In genomic region chr10:24167978-24168583, GRCm38 (mm10) we compare ENCODE assay signal across 19 mouse cellular contexts. TPM values are rescaled to one million over a fixed set of nuclear protein-coding genes. Genes with fewer than 3 reads are reported as not detected.
DNase-seq lines count a peak whose midpoint lies in the region; ATAC-seq lines count a peak whose summit lies in the region.
"Had no signal": no experiment of that assay in that cellular context is flagged by ENCODE, and none has a peak within 500 bp of the region (broad histone marks: within the 10 kb centered on the region; RNA-seq: fewer than 3 reads in every experiment).

No protein-coding gene starts in this region.

- no peaks in the 10 kb centered on the region for H3K36me3 ChIP-seq in embryonic facial prominence, embryonic 11.5 days (replicated peaks; ENCODE audit: control insufficient read depth, insufficient read depth, low read depth, low read length)
- no peaks in the 10 kb centered on the region for H3K36me3 ChIP-seq in embryonic facial prominence, embryonic 10.5 days (replicated peaks)
- no peaks in the 10 kb centered on the region for H3K36me3 ChIP-seq in midbrain, embryonic 15.5 days (replicated peaks)
- H3K36me3 ChIP-seq in midbrain, embryonic 13.5 days: no peaks in the 10 kb centered on the region
- H3K36me3 ChIP-seq in erythroblast, embryonic 14.5 days (ENCODE audit: control insufficient read depth): peaks cover 6% of the 10 kb centered on the region; the same call in 1 of the 2 replicates
- H3K36me3 ChIP-seq: forebrain, embryonic 12.5 days; heart, embryonic 15.5 days had no signal

- no peak overlapping the region for H3K4me2 ChIP-seq in embryonic facial prominence, embryonic 11.5 days (ENCODE audit: low read depth, low read length)
- no peak overlapping the region for H3K4me2 ChIP-seq in midbrain, embryonic 15.5 days
- H3K4me2 ChIP-seq in midbrain, embryonic 13.5 days (replicated peaks): no peak overlapping the region
- H3K4me2 ChIP-seq: forebrain, embryonic 12.5 days; heart, embryonic 15.5 days had no signal

- no peaks in the 10 kb centered on the region for H3K9me3 ChIP-seq in embryonic facial prominence, embryonic 11.5 days (replicated peaks; ENCODE audit: control insufficient read depth, low read length)
- H3K9me3 ChIP-seq in embryonic facial prominence, embryonic 10.5 days: no peaks in the 10 kb centered on the region
- H3K9me3 ChIP-seq in midbrain, embryonic 15.5 days: no peaks in the 10 kb centered on the region
- no peaks in the 10 kb centered on the region for H3K9me3 ChIP-seq in midbrain, embryonic 13.5 days
- H3K9me3 ChIP-seq in erythroblast, embryonic 14.5 days (ENCODE audit: control insufficient read depth, low read length): no peaks in the 10 kb centered on the region
- H3K9me3 ChIP-seq: forebrain, embryonic 12.5 days; heart, embryonic 15.5 days had no signal

- WGBS in embryonic facial prominence, embryonic 11.5 days: 86% methylated on average over 11 of the region's 11 CpGs
- 90% methylated on average over 11 of the region's 11 CpGs for whole genome bisulfite sequencing in embryonic facial prominence, embryonic 10.5 days
- WGBS in midbrain, embryonic 15.5 days: 93% methylated on average over 11 of the region's 11 CpGs
- 91% methylated on average over 11 of the region's 11 CpGs for WGBS in midbrain, embryonic 13.5 days

- no peaks in the 10 kb centered on the region for H3K27me3 ChIP-seq in embryonic facial prominence, embryonic 11.5 days (ENCODE audit: control insufficient read depth, insufficient read depth, low read length)
- H3K27me3 ChIP-seq in embryonic facial prominence, embryonic 10.5 days (replicated peaks; ENCODE audit: low read depth, poor library complexity, severe bottlenecking): no peaks in the 10 kb centered on the region
- H3K27me3 ChIP-seq in midbrain, embryonic 15.5 days (replicated peaks): no peaks in the 10 kb centered on the region
- no peaks in the 10 kb centered on the region for H3K27me3 ChIP-seq in midbrain, embryonic 13.5 days
- no peaks in the 10 kb centered on the region for H3K27me3 ChIP-seq in erythroblast, embryonic 14.5 days (ENCODE audit: control insufficient read depth)
- H3K27me3 ChIP-seq: forebrain, embryonic 12.5 days; heart, embryonic 15.5 days had no signal

- ATAC-seq in embryonic facial prominence, embryonic 11.5 days (replicated peaks; ENCODE audit: insufficient number of reproducible peaks, low FRiP score, low TSS enrichment, low read depth): 0 out of 2 replicates have a peak, but pooled peaks have one; percentile 23
- ATAC-seq in midbrain, embryonic 15.5 days (replicated peaks): 0 out of 2 replicates have a peak, but pooled peaks have one; percentile 19
- ATAC-seq in midbrain, embryonic 13.5 days: no peak
- ATAC-seq in megakaryocyte, adult 5-6 weeks (ENCODE audit: poor library complexity, severe bottlenecking): peak; percentile 26; the same call in 1 of the 2 replicates
- ATAC-seq: hindbrain, embryonic 16.5 days had no signal

- no peak overlapping the region for H3K9ac ChIP-seq in embryonic facial prominence, embryonic 11.5 days (replicated peaks; ENCODE audit: low read length)
- H3K9ac ChIP-seq in midbrain, embryonic 15.5 days: no peak overlapping the region
- H3K9ac ChIP-seq in midbrain, embryonic 13.5 days (replicated peaks): no peak overlapping the region
- H3K9ac ChIP-seq: forebrain, embryonic 12.5 days; heart, embryonic 15.5 days had no signal

- no peaks in the 10 kb centered on the region for H3K4me1 ChIP-seq in embryonic facial prominence, embryonic 11.5 days (ENCODE audit: control insufficient read depth, insufficient read depth, low read length)
- peaks cover 16% of the 10 kb centered on the region for H3K4me1 ChIP-seq in embryonic facial prominence, embryonic 10.5 days
- H3K4me1 ChIP-seq in midbrain, embryonic 15.5 days: peaks cover 18% of the 10 kb centered on the region
- peaks cover 23% of the 10 kb centered on the region for H3K4me1 ChIP-seq in midbrain, embryonic 13.5 days (replicated peaks)
- peaks cover 41% of the 10 kb centered on the region for H3K4me1 ChIP-seq in erythroblast, embryonic 14.5 days (ENCODE audit: control insufficient read depth)

- DNase-seq in embryonic facial prominence, embryonic 11.5 days (ENCODE audit: low spot score): no peak
- DNase-seq in embryonic facial prominence, embryonic 10.5 days (ENCODE audit: low spot score): no peak
- no peak for DNase-seq in neural tube, embryonic 10.5 days (ENCODE audit: extremely low spot score, low spot score)
- no peak for DNase-seq in layer of hippocampus, adult 8-10 months (ENCODE audit: low spot score in 2 of 2)
- DNase-seq: cerebellum, adult 18-20 months; layer of hippocampus, adult 9-11 months had no signal

- H3K27ac ChIP-seq in embryonic facial prominence, embryonic 11.5 days (replicated peaks; ENCODE audit: low read depth, low read length): no peak overlapping the region
- H3K27ac ChIP-seq in embryonic facial prominence, embryonic 10.5 days (replicated peaks): no peak overlapping the region
- H3K27ac ChIP-seq in midbrain, embryonic 15.5 days: no peak overlapping the region
- H3K27ac ChIP-seq in midbrain, embryonic 13.5 days: no peak overlapping the region
- H3K27ac ChIP-seq: forebrain, embryonic 12.5 days; gastrocnemius, adult 2 months; heart, embryonic 15.5 days; kidney, postnatal 0 days had no signal

- H3K4me3 ChIP-seq in embryonic facial prominence, embryonic 11.5 days (ENCODE audit: low read depth, low read length): no peak overlapping the region
- H3K4me3 ChIP-seq in embryonic facial prominence, embryonic 10.5 days: no peak overlapping the region
- H3K4me3 ChIP-seq in midbrain, embryonic 15.5 days: no peak overlapping the region
- no peak overlapping the region for H3K4me3 ChIP-seq in midbrain, embryonic 13.5 days (replicated peaks)
- peak overlapping the region; percentile 21 for H3K4me3 ChIP-seq in erythroblast, embryonic 14.5 days (replicated peaks)
- H3K4me3 ChIP-seq: forebrain, embryonic 12.5 days; gastrocnemius, adult 2 months; heart, embryonic 15.5 days had no signal

RNA-seq across cellular contexts. Expression of gene Stx7, which starts 19.0 kb away (rescaled TPM):
- polyA plus RNA-seq in embryonic facial prominence, embryonic 11.5 days (2014; fragmentation: Nextera tagmentation; extraction: Ambion mirVana): 76.4 and 79.4 TPM in 2 replicates
- 47.9 and 55.1 TPM in 2 replicates for polyA plus RNA-seq in embryonic facial prominence, embryonic 10.5 days (2016; fragmentation: Nextera tagmentation; extraction: Ambion mirVana)
- polyA plus RNA-seq in midbrain, embryonic 15.5 days (2015; fragmentation: Nextera tagmentation; extraction: Ambion mirVana): 321 and 340 TPM in 2 replicates
- polyA plus RNA-seq in midbrain, embryonic 13.5 days (2015; fragmentation: Nextera tagmentation; extraction: Ambion mirVana): 220 and 254 TPM in 2 replicates
- polyA plus RNA-seq in erythroblast, embryonic 14.5 days (2012): 2.2 and 2.7 TPM in 2 replicates
- 163 and 174 TPM in 2 replicates for total RNA-seq in megakaryocyte, adult 5-6 weeks (2015)
- total RNA-seq in megakaryocyte, adult 5-6 weeks (2017): 174 and 189 TPM in 2 replicates
- total RNA-seq in layer of hippocampus, adult 8-10 months (2022): 100 to 1,000 TPM; 113 to 155 (median 140) TPM

RNA-seq across cellular contexts. Expression of gene Moxd1, which starts 55.2 kb away (rescaled TPM):
- polyA plus RNA-seq in embryonic facial prominence, embryonic 11.5 days (2014; fragmentation: Nextera tagmentation; extraction: Ambion mirVana): 16.4 and 17.2 TPM in 2 replicates
- 12.8 and 15.3 TPM in 2 replicates for polyA plus RNA-seq in embryonic facial prominence, embryonic 10.5 days (2016; fragmentation: Nextera tagmentation; extraction: Ambion mirVana)
- polyA plus RNA-seq in midbrain, embryonic 15.5 days (2015; fragmentation: Nextera tagmentation; extraction: Ambion mirVana): 1.2 and 1.8 TPM in 2 replicates
- 0.67 and 1.3 TPM in 2 replicates for polyA plus RNA-seq in midbrain, embryonic 13.5 days (2015; fragmentation: Nextera tagmentation; extraction: Ambion mirVana)
- polyA plus RNA-seq in erythroblast, embryonic 14.5 days (2012): not detected in 2 replicates
- total RNA-seq in megakaryocyte, adult 5-6 weeks (2015): not detected in 2 replicates
- not detected in 2 replicates for total RNA-seq in megakaryocyte, adult 5-6 weeks (2017)
- total RNA-seq in layer of hippocampus, adult 8-10 months (2022): 10 to 100 TPM in 1 of 4 experiments, 1 to 10 TPM in 3; 7.0 to 10.9 (median 7.5) TPM
- total RNA-seq: neutrophil, adult 5-6 weeks had no signal

RNA-seq across cellular contexts. Expression of gene Taar9, which starts 58.7 kb away (rescaled TPM):
- polyA plus RNA-seq in embryonic facial prominence, embryonic 11.5 days (2014; fragmentation: Nextera tagmentation; extraction: Ambion mirVana): not detected in 2 replicates
- not detected in 2 replicates for polyA plus RNA-seq in embryonic facial prominence, embryonic 10.5 days (2016; fragmentation: Nextera tagmentation; extraction: Ambion mirVana)
- not detected in 2 replicates for polyA plus RNA-seq in midbrain, embryonic 15.5 days (2015; fragmentation: Nextera tagmentation; extraction: Ambion mirVana)
- polyA plus RNA-seq in midbrain, embryonic 13.5 days (2015; fragmentation: Nextera tagmentation; extraction: Ambion mirVana): not detected in 2 replicates
- not detected in 2 replicates for polyA plus RNA-seq in erythroblast, embryonic 14.5 days (2012)
- not detected in 2 replicates for total RNA-seq in megakaryocyte, adult 5-6 weeks (2015)
- total RNA-seq in megakaryocyte, adult 5-6 weeks (2017): not detected in 2 replicates
- not detected for total RNA-seq in layer of hippocampus, adult 8-10 months (2022)
- total RNA-seq: adrenal gland, postnatal 36 days; gastrocnemius, adult 2 months; left cerebral cortex, postnatal 14 days; neutrophil, adult 5-6 weeks had no signal
- polyA plus RNA-seq: forebrain, embryonic 12.5 days; heart, embryonic 15.5 days; hindbrain, embryonic 16.5 days; kidney, postnatal 0 days; urinary bladder, adult 2 months had no signal

Comparison
In these comparisons a context has a peak if more than half of its experiments do, and no peak if none do; other contexts are left out.
1. RNA of gene Stx7, which starts 19.0 kb away (polyA plus RNA-seq): 321 to 340 TPM in midbrain, embryonic 15.5 days, 220 to 254 TPM in midbrain, embryonic 13.5 days, 76.4 to 79.4 TPM in embryonic facial prominence, embryonic 11.5 days and 47.9 to 55.1 TPM in embryonic facial prominence, embryonic 10.5 days; 2.2 to 2.7 TPM in erythroblast, embryonic 14.5 days; every median in the first group is over 10 times any median in the second.